ENCODE assay signal across 22 mouse cellular contexts in genomic region chr5:117231059-117231458, GRCm38 (mm10).
"Had no signal": no experiment of that assay in that cellular context is flagged by ENCODE, and none has a peak within 500 bp of the region (broad histone marks: within the 10 kb centered on the region; RNA-seq: fewer than 3 reads in every experiment).

No protein-coding gene starts in this region.

- H3K36me3 ChIP-seq: limb, embryonic 10.5 days; midbrain, embryonic 15.5 days had no signal

- ATAC-seq: intestine, postnatal 0 days; liver, embryonic 12.5 days; midbrain, embryonic 15.5 days had no signal

- H3K4me3 ChIP-seq: layer of hippocampus, adult 2 months; limb, embryonic 10.5 days; limb, embryonic 13.5 days; liver, embryonic 12.5 days; liver, embryonic 15.5 days; megakaryocyte, embryonic 14.5 days; midbrain, embryonic 12.5 days; midbrain, embryonic 15.5 days; neural tube, embryonic 12.5 days; neural tube, embryonic 15.5 days had no signal

- H3K9me3 ChIP-seq: limb, embryonic 10.5 days; limb, embryonic 13.5 days; liver, embryonic 12.5 days; liver, embryonic 15.5 days; megakaryocyte, embryonic 14.5 days; midbrain, embryonic 12.5 days; midbrain, embryonic 15.5 days; neural tube, embryonic 12.5 days; neural tube, embryonic 15.5 days had no signal

- H3K27me3 ChIP-seq: limb, embryonic 13.5 days; liver, embryonic 12.5 days; liver, embryonic 15.5 days; megakaryocyte, embryonic 14.5 days; midbrain, embryonic 12.5 days; midbrain, embryonic 15.5 days; neural tube, embryonic 12.5 days; neural tube, embryonic 15.5 days had no signal

- H3K4me2 ChIP-seq: limb, embryonic 13.5 days; liver, embryonic 12.5 days; liver, embryonic 15.5 days; lung, embryonic 14.5 days; midbrain, embryonic 12.5 days; midbrain, embryonic 15.5 days; neural tube, embryonic 12.5 days; neural tube, embryonic 15.5 days had no signal

- DNase-seq: kidney, adult 2 months; kidney, postnatal 25 days; layer of hippocampus, adult 9-11 months; liver; lung, embryonic 14.5 days; right cerebral cortex, adult 18-20 months; right cerebral cortex, postnatal 14 days; right cerebral cortex, postnatal 4 days; thymus, postnatal 25 days had no signal

- H3K9ac ChIP-seq: limb, embryonic 13.5 days; liver, embryonic 12.5 days; liver, embryonic 15.5 days; lung, embryonic 14.5 days; midbrain, embryonic 12.5 days; midbrain, embryonic 15.5 days; neural tube, embryonic 12.5 days; neural tube, embryonic 15.5 days had no signal

- H3K27ac ChIP-seq: kidney, postnatal 0 days; layer of hippocampus, adult 2 months; limb, embryonic 10.5 days; limb, embryonic 13.5 days; liver, embryonic 12.5 days; liver, embryonic 15.5 days; macrophage; midbrain, embryonic 12.5 days; midbrain, embryonic 15.5 days; neural tube, embryonic 12.5 days; neural tube, embryonic 15.5 days had no signal

- H3K4me1 ChIP-seq: limb, embryonic 10.5 days; limb, embryonic 13.5 days; liver, embryonic 12.5 days; liver, embryonic 15.5 days; midbrain, embryonic 12.5 days; midbrain, embryonic 15.5 days; neural tube, embryonic 12.5 days; neural tube, embryonic 15.5 days had no signal
